Mouse (Mus musculus) T-helper 2 cell (primary cell): ENCODE results near the gene Slf1.
"Not testable (repeated sequence)": the region's sequence is repeated elsewhere in the genome, so short reads cannot be mapped to it uniquely, and the experiment has no call there.

Experiments used
- in situ Hi-C: fragments of 300-600 bp; cut with MboI, MseI; formaldehyde crosslinking; loops from one replicate; pipeline ENCODE4 v1.15.1; 2025; ENCODE audit warnings: high pct_unique_total_duplicates

Slf1 gene

GRCm38 (mm10) chr13:77134931-77135620, at the start of gene Slf1, which contains the start of gene 2210408I21Rik:
TSS of gene Slf1 (minus strand) at chr13:77135473.
TSS of gene 2210408I21Rik (plus strand) at chr13:77135540.
- in situ Hi-C loops = no loop called here

GRCm38 (mm10) chr13:77177931-77178330, 42.7 kb upstream of the Slf1 start:
- in situ Hi-C loops = no loop called here

- in situ Hi-C loops = no loop called here
Measured at GRCm38 (mm10) chr13:77140890-77141289, 5.6 kb upstream of the Slf1 start.

- in situ Hi-C loops = no loop called here
Measured at GRCm38 (mm10) chr13:77135621-77135981, 328 bp upstream of the Slf1 start.

GRCm38 (mm10) chr13:77131132-77131531, 4.1 kb downstream of the Slf1 start:
- in situ Hi-C loops = no loop called here

- in situ Hi-C loops = no loop called here
Measured at GRCm38 (mm10) chr13:77128240-77128639, 7.0 kb downstream of the Slf1 start.

GRCm38 (mm10) chr13:77125159-77125558, 10.1 kb downstream of the Slf1 start:
- in situ Hi-C loops = no loop called here

- in situ Hi-C loops = no loop called here
Measured at GRCm38 (mm10) chr13:77118695-77119094, 16.6 kb downstream of the Slf1 start.

- in situ Hi-C loops = no loop called here
Measured at GRCm38 (mm10) chr13:77107734-77108133, 27.5 kb downstream of the Slf1 start.

GRCm38 (mm10) chr13:77092876-77093275, 42.4 kb downstream of the Slf1 start:
- in situ Hi-C loops = not testable (repeated sequence)

GRCm38 (mm10) chr13:77072030-77072429, 63.2 kb downstream of the Slf1 start:
- in situ Hi-C loops = no loop called here

GRCm38 (mm10) chr13:77068847-77069246, 66.4 kb downstream of the Slf1 start:
- in situ Hi-C loops = no loop called here

GRCm38 (mm10) chr13:77063221-77063620, 72.1 kb downstream of the Slf1 start:
- in situ Hi-C loops = no loop called here

GRCm38 (mm10) chr13:77049736-77050135, 85.5 kb downstream of the Slf1 start:
- in situ Hi-C loops = no loop called here

- in situ Hi-C loops = no loop called here
Measured at GRCm38 (mm10) chr13:77048461-77048860, 86.8 kb downstream of the Slf1 start.

GRCm38 (mm10) chr13:77047179-77047931, 87.9 kb downstream of the Slf1 start:
- in situ Hi-C loops = no loop called here

GRCm38 (mm10) chr13:77046416-77046815, 88.9 kb downstream of the Slf1 start:
- in situ Hi-C loops = no loop called here

- in situ Hi-C loops = no loop called here
Measured at GRCm38 (mm10) chr13:77045375-77045774, 89.9 kb downstream of the Slf1 start.

- in situ Hi-C loops = no loop called here
Measured at GRCm38 (mm10) chr13:77043375-77043774, 91.9 kb downstream of the Slf1 start.

GRCm38 (mm10) chr13:77029594-77029993, 105.7 kb downstream of the Slf1 start:
- in situ Hi-C loops = no loop called here

GRCm38 (mm10) chr13:77018851-77019250, 116.4 kb downstream of the Slf1 start:
- in situ Hi-C loops = no loop called here

- in situ Hi-C loops = no loop called here
Measured at GRCm38 (mm10) chr13:77003684-77004083, 131.6 kb downstream of the Slf1 start.

- in situ Hi-C loops = no loop called here
Measured at GRCm38 (mm10) chr13:77002628-77003027, 132.6 kb downstream of the Slf1 start.
